Mouse (Mus musculus): ENCODE data around the gene Rapgef3.
A peak's percentile ranks its signal among the peaks of the same experiment; 100 is the strongest.

The Rapgef3 gene

GRCm38 (mm10) chr15:97744930-97745329, 22.8 kb downstream of the Rapgef3 start:
- DNase-seq, result no peak

GRCm38 (mm10) chr15:97743961-97744525, 23.7 kb downstream of the Rapgef3 start:
- DNase-seq, result no peak

- DNase-seq, result no peak
Observed at GRCm38 (mm10) chr15:97743210-97743609, 24.6 kb downstream of the Rapgef3 start.

- no peak for DNase-seq
Observed at GRCm38 (mm10) chr15:97742600-97742999, 25.2 kb downstream of the Rapgef3 start.

DNA sequence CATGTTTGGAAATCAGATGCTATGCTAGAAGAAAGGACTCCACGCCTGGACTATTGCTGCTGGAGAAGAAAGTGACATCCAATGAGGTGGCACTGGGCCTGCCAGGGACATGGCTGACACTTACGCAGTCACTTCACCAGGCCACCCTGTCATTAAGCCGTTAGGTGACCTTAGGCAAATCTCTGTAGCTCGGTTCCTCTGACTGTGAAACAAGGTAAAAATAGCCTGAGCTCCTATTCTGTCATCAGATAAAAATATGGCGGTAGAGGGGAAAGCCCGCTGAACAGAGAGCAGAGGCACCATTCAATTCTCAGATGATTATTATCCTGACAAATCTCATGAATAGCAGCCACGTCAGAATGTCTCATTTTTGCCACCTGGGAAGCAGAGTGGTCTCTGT, 25.7 kb downstream of the Rapgef3 start:
- no peak for DNase-seq

- no peak for DNase-seq
Observed at GRCm38 (mm10) chr15:97741662-97742061, 26.1 kb downstream of the Rapgef3 start.

DNA sequence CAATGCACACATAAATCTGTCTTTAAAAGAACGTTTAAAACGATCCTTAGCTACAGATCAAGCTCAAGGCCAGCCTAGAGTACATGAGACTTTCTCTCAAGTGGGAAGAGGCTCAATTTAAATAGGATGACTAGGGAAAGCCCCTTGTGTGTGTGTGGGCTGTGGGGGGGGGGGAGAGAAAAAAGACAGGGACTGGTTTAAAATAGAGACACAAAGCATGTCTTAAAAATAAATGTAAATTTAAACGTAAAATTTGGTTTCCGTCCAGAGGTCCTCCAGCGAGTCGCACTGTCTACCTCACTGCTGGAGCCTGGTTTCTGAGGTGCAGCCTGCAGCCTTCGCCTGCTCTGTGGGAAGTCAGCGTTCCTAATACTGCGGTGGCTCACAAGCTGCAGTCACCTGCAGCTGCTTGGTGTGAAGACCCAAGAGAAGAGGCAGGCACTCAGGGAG, 27.5 kb downstream of the Rapgef3 start:
- DNase-seq, result no peak

DNA sequence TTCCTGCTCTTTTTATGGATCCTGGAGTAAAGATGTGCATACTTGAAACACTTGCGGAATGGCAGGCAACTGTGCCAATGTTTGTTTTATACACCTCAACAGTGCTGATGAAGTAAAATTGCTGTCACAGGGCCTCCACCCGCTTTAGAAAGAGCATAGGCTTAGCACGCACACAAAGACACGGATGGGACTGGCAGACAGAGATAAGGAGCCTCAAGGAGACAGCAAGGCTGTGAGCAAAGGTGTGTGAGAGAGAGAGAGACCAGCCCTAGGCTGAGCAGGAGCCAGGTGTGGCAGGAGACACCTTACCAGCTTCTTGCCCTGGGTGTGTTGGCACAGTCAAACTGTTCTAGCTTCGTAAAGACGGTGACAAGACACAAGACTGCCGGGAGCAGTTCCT, 28.8 kb downstream of the Rapgef3 start:
- DNase-seq, result no peak

DNA sequence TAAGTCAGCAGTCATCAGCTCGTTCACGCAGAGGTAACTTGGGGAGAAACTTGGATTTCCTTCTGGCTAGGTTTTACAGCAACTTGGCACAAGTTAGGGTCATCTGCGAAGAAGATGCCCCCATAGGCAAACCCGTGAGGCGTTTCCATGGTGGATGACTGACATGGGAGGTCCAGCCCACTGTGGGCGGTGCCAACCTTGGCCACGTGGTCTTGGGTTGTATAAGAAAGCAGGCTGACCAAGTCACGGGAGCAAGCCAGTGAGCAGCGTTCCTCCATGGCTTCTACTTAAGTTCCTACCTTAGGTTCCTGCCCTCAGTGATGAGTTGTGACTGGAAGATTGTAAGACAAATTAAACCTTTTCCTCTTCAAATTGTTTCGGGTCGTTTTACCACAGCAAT, 35.8 kb downstream of the Rapgef3 start:
- no peak for DNase-seq

DNA sequence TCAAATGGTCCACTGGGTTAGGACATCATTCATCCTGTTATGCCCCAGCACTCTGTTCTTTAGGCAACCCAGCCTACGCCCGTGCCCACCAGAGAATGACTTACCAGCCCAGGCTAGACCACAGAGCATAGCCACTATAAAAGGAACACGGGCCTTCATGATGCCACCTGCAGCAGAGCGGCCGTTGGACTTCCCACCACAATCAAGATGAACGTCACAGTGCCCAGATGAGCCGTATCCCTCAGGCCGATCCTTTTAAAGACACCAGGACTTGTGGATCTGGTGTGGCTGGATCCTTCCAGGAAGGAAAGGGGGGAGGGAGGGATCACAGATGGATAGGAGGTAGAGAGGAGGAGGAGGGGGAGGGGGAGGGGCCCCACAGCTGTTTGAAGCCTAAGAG, 36.7 kb downstream of the Rapgef3 start, which contains the start of gene Endou:
TSS of gene Endou (minus strand) at position 229 of the 400 bp plus-strand sequence.
- DNase-seq, result no peak

- DNase-seq, result peak; percentile 64
Observed at GRCm38 (mm10) chr15:97730365-97730764, 37.4 kb downstream of the Rapgef3 start.

- peak; percentile 70 for DNase-seq
Observed at GRCm38 (mm10) chr15:97728804-97729203, 39.0 kb downstream of the Rapgef3 start.

DNA sequence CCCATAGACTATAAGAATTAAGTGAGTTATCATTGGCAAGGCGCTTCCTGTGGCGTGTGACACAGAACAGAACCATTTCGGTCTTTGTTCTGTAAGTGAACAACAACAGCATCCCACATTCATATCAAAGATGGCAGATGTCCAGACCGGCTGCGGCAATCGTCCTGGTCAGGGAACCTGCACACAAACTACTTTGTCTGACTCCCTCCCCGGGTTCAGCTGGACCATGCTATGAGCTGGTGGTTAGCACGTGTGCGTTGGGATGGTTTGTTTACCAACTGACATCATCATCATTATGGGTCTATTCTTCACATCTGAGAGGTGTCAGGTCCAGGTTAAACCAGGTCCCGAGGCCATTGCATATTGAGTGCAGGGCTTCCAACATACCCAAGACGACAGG, 39.4 kb downstream of the Rapgef3 start:
- DNase-seq, result no peak

DNA sequence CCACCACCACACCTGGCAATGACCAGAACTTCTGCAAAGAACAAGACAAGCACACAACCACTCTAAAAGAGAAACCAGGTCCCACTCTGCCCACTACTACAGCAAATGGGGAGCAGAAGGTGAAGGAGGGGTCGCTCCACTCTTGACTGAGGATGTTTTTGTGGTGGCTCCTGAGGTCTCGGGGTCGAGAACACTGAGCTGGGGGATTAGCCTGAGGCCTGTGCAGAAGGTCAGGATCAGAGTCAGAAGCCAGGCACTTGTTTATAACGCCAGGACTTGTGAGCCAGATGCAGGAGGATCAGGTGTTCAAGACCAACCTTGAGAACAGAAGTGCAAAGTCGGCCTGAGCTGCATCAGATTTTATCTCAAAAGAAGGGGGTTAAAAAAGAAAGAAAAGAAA, 40.3 kb downstream of the Rapgef3 start:
- DNase-seq, result no peak

DNA sequence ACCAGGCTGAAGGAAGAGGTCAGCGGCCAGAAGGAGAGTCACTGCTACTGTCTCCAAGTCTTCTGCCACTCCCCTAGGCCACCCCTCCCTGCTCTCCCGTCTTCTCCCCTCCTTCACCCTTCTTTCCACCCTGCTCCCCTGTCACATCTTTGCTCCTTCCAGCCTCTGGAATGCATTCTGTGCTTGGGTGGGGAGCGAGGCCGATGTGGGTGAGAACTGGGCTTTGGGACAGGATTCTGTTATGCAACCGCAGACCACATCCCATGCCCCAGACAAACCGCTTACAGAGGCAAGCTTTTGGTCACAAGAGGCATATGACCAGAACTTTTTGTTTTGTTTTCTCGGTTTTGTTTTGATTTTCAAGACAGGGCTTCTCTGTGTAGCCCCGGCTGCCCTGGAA, 40.7 kb downstream of the Rapgef3 start:
- no peak for DNase-seq

- no peak for DNase-seq
Observed at GRCm38 (mm10) chr15:97726310-97726709, 41.5 kb downstream of the Rapgef3 start.

DNA sequence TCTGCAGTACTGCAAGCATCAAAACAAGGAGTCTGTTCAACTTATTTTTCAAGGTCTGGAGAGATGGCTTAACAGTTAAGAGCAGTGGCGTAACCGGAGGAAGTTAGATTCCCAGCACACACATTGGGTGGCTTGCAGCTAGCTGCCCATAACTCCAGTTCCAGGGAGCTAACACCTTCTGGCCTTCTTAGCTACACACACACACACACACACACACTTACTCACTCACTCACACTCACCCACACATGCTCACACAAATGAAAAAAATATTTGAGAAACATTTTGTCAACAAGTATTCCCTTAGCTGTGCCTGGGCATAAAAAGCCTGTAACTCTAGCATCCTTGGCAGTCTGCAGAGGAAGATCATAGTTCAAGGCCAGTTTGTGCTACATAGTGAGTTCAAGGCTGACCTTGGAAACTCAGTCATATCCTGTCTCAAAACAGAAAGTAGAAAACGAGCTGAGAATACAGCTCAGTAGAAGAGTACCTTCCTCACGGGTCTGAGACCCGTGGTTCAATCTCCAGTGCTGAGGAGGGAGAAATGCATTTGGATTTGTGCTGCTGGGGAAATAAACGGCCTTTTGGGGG, 42.5 kb downstream of the Rapgef3 start:
- no peak for DNase-seq

- DNase-seq, result no peak
Observed at GRCm38 (mm10) chr15:97724346-97725197, 43.2 kb downstream of the Rapgef3 start.

DNA sequence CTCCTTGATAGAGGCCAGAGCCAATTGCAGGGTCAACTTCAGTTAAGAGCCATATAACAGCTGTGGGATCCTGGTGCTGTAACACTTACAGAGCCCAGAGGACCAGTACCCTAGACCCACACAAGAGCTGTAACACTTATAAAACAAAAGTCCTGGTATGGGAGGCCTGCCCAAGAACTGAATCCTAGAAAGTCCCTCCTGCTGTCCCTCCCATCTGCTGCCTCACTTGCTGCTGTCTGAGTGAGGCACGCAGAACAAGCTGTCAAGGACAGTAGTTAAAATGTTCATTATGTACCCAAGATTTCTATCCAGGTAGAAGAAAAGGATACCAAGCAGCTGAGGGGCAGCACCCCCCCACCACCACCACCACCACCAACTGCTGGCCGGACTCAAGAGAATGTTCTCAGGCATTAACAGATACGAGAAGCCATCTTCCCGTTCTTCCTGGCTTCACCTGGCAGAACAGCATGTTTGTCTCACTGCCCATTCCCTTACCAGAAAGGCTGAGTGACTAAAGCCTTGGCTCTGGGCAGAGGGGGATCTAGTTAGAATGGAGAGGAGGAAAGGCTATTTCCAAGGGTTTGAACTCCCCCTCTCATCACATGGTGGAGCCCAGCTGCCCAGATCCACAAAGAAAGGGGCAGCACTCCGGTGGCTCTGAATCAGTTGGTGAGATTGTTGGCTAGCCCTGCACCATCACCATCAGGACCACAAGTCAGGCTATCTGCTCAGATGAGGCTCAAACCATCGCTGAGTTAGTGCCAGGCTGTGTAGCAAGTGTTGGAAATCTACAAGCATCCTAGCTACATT, 44.0 kb downstream of the Rapgef3 start:
- DNase-seq, result no peak

- no peak for DNase-seq
Observed at GRCm38 (mm10) chr15:97721008-97721701, 46.6 kb downstream of the Rapgef3 start.

GRCm38 (mm10) chr15:97720026-97720675, 47.6 kb downstream of the Rapgef3 start:
- peak; percentile 60 for DNase-seq

GRCm38 (mm10) chr15:97719494-97719893, 48.3 kb downstream of the Rapgef3 start:
- DNase-seq, result no peak

Measured in kidney, postnatal 14 days (tissue).